Mouse (Mus musculus) limb, embryonic 14.5 days (tissue): Measurements from ENCODE around the gene Golga4. TPM values are rescaled to one million over a fixed set of nuclear protein-coding genes. Genes with fewer than 3 reads are reported as not detected.

Source experiments
- ATAC-seq: fragments of 200-750 bp; cut with Nextera tagmentation; 2 replicates; pipeline ENCODE4 v1.8.0; 2017; ENCODE audit warnings: low read depth, moderate number of reproducible peaks, moderate TSS enrichment; ENCODE audit not compliant: low FRiP score
- DNase-seq: peaks from one replicate; pipeline ENCODE4 v3.0.0-alpha.2; 2015; ENCODE audit warnings: low spot score
- H3K27ac ChIP-seq: fragments of 300-500 bp; sonication (generic); replicated peaks from 2 replicates; pipeline ENCODE4 v1.5.1; 2014; ENCODE audit warnings: low read depth, mild to moderate bottlenecking, low read length, moderate library complexity, mixed read lengths
- H3K27me3 ChIP-seq: fragments of 300-500 bp; sonication (generic); 2 replicates; pipeline ENCODE4 v1.6.1; 2014; ENCODE audit warnings: low read length, mixed read lengths; ENCODE audit not compliant: control insufficient read depth, insufficient read depth
- H3K36me3 ChIP-seq: fragments of 300-500 bp; sonication (generic); 2 replicates; pipeline ENCODE4 v1.6.1; 2014; ENCODE audit warnings: mild to moderate bottlenecking, low read length, moderate library complexity, mixed read lengths; ENCODE audit not compliant: control insufficient read depth, insufficient read depth
- H3K4me1 ChIP-seq: fragments of 300-500 bp; sonication (generic); 2 replicates; pipeline ENCODE4 v1.6.1; 2014; ENCODE audit warnings: antibody characterized with exemption, low read length, mixed read lengths; ENCODE audit not compliant: control insufficient read depth, insufficient read depth
- H3K4me2 ChIP-seq: fragments of 300-500 bp; sonication (generic); replicated peaks from 2 replicates; pipeline ENCODE4 v1.6.1; 2014; ENCODE audit warnings: low read depth, mild to moderate bottlenecking, low read length, moderate library complexity; ENCODE audit not compliant: severe bottlenecking
- H3K4me3 ChIP-seq: fragments of 300-500 bp; sonication (generic); replicated peaks from 2 replicates; pipeline ENCODE4 v1.5.1; 2014; ENCODE audit warnings: low read length
- H3K9ac ChIP-seq: fragments of 300-500 bp; sonication (generic); 2 replicates; pipeline ENCODE4 v1.6.1; 2014; ENCODE audit warnings: mild to moderate bottlenecking, low read depth, low read length, moderate library complexity; ENCODE audit not compliant: severe bottlenecking
- H3K9me3 ChIP-seq: fragments of 300-500 bp; sonication (generic); 2 replicates; pipeline ENCODE4 v1.6.1; 2016; ENCODE audit warnings: low read length; ENCODE audit not compliant: control insufficient read depth
- POLR2A ChIP-seq: fragments of 200-500 bp; IDR thresholded peaks from 2 replicates; pipeline ENCODE4 v1.8.0; 2012; ENCODE audit warnings: inconsistent platforms, mild to moderate bottlenecking, moderate library complexity, borderline replicate concordance; ENCODE audit not compliant: insufficient read depth, insufficient read length; ENCODE audit errors: extremely low read depth
- WGBS: fragments of 180-500 bp; shearing (Covaris S2); extraction: QIAGEN DNeasy Blood & Tissue Kit; methylation state at CpG from one replicate; pipeline ENCODE4 v1.1.7; 2014; 5-methylcytosine and 5-hydroxymethylcytosine counted together
- polyA plus RNA-seq, 2 experiments: library from polyadenylated mRNA; depleted of rRNA in 1 of 2; stranded (reverse) in 1 of 2; unstranded in 1 of 2; fragments of >200 nt; fragmentation: Nextera tagmentation in 1 of 2; extraction: Ambion mirVana in 1 of 2; gene quantifications; 2 replicates each; pipeline versions ENCODE4 v1.2.1 to v1.2.3; 2012 to 2014

The Golga4 gene
- polyA plus RNA-seq, 2 experiments = 47.2 to 54.5 TPM

DNA sequence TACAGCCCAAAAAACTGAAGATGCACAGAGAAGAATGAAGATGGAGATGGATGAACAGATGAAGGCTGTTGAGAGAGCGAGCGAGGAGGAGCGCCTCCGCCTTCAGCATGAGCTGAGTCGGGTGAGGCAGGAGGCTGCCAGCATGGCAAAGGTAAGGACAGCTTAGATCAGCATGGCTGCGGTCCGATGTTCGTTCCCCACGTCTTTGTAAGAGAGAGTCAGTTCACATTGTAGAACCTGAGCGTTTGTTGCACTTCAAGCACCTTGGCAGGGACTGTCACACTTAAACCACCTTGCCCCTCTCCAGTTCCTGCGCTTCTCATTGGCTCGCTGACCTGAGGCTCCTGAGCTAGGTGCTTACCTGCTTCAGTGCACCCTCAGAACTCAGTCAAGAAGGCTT lies 42.6 kb downstream of the Golga4 start:
- Histone ChIP-seq H3K4me1 (no peaks in the 10 kb centered on the region), H3K27ac (no peak overlapping the region), H3K36me3 (peaks cover 59% of the 10 kb centered on the region), H3K9ac (no peak overlapping the region), H3K9me3 (no peaks in the 10 kb centered on the region), H3K27me3 (no peaks in the 10 kb centered on the region), H3K4me2 (no peak overlapping the region), H3K4me3 (no peak overlapping the region)
- ATAC-seq (no peak), DNase-seq (no peak)
- TF ChIP-seq POLR2A = no peak
- 97% methylated on average over 12 of the region's 12 CpGs for WGBS

DNA sequence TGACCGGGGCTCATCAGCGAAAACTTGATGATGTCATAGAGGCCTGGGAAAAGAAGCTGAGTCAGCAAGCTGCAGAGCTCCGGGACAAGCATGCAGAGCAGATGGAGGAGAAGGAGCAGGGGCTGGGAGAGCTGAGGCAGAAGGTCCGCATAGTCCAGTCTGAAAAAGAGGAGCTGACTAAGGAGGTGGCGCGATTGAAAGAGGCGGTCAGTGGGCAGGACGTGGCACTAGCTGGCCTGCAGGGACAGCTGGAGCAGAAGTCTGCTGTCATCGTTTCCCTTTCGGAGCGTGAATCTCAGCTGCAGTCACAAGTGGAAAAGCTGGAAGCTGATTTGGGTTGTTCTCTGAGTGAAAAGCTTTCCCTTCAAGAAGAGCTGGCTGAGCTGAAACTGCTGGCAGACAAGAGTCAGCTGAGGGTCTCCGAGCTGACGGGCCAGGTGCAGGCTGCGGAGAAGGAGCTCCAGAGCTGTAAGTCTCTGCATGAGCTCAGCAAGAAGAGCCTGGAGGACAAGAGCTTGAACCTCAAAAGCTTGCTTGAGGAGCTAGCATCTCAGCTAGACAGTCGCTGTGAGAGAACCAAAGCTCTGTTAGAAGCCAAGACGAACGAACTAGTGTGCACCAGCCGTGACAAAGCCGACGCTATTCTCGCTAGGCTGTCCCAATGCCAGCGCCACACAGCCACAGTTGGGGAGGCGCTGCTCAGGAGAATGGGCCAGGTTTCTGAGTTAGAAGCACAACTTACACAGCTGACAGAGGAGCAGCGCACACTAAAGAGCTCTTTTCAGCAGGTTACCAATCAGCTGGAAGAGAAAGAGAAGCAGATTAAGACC lies 51.1 kb downstream of the Golga4 start:
- H3K4me2 ChIP-seq = no peak overlapping the region
- no peaks in the 10 kb centered on the region for H3K27me3 ChIP-seq
- ATAC-seq (no peak), DNase-seq (no peak)
- H3K9me3 ChIP-seq = no peaks in the 10 kb centered on the region
- no peak overlapping the region for H3K9ac ChIP-seq
- no peak overlapping the region for H3K27ac ChIP-seq
- WGBS = 88% methylated on average over 24 of the region's 24 CpGs
- no peak overlapping the region for H3K4me3 ChIP-seq
- peaks cover 87% of the 10 kb centered on the region for H3K36me3 ChIP-seq
- TF ChIP-seq POLR2A = no peak
- H3K4me1 ChIP-seq = no peaks in the 10 kb centered on the region

DNA sequence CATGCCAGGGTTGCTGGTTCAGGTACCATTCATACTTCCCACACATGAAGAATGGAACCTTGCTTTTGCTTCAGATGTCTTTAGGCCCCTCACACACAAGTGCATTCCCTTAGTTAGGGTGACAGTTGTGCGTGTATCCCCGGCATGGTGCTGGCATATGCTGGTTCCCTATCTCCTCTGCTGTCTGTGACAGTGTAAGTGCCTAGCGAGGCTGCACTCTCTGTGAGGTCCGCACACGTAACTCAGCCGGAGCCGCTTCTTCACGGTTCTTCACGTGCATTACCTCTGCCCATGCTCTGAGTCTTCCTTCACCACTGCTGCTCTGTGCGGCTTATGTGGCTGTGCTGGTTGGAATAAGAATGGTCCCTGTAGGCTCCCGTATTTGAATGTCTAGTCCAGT lies 57.3 kb downstream of the Golga4 start:
- no peaks in the 10 kb centered on the region for H3K9me3 ChIP-seq
- H3K4me3 ChIP-seq = no peak overlapping the region
- no peaks in the 10 kb centered on the region for H3K27me3 ChIP-seq
- no peaks in the 10 kb centered on the region for H3K4me1 ChIP-seq
- H3K36me3 ChIP-seq = peaks cover 95% of the 10 kb centered on the region
- WGBS = 99% methylated on average over 11 of the region's 11 CpGs
- DNase-seq (no peak), ATAC-seq (no peak)
- no peak overlapping the region for H3K9ac ChIP-seq
- H3K4me2 ChIP-seq = no peak overlapping the region
- H3K27ac ChIP-seq = no peak overlapping the region
- TF ChIP-seq POLR2A = no peak

DNA sequence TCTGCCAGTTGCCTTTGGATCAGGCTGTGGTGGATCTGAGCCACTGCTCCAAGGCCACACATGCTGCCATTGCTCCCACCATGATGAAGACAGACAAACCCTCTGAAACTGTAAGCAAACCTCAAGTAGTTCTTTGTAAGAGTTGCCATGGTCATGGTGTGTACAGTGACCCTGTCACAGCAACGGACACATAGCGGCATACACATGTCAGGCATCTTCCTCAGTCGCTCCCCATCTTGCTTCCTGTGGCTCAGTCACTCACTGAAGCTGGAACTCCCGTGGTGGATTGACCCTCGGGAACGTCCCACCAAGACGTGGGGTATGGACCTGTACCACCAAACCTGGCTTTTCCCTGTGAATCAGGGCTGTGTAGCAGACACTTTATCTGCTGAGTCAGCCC lies 57.8 kb downstream of the Golga4 start:
- H3K4me1 ChIP-seq = no peaks in the 10 kb centered on the region
- DNase-seq = no peak
- TF ChIP-seq POLR2A = no peak
- no peak overlapping the region for H3K4me2 ChIP-seq
- peaks cover 91% of the 10 kb centered on the region for H3K36me3 ChIP-seq
- WGBS = 89% methylated on average over 7 of the region's 7 CpGs
- H3K4me3 ChIP-seq = no peak overlapping the region
- no peak overlapping the region for H3K27ac ChIP-seq
- no peaks in the 10 kb centered on the region for H3K27me3 ChIP-seq
- ATAC-seq = no peak
- no peaks in the 10 kb centered on the region for H3K9me3 ChIP-seq
- H3K9ac ChIP-seq = no peak overlapping the region

DNA sequence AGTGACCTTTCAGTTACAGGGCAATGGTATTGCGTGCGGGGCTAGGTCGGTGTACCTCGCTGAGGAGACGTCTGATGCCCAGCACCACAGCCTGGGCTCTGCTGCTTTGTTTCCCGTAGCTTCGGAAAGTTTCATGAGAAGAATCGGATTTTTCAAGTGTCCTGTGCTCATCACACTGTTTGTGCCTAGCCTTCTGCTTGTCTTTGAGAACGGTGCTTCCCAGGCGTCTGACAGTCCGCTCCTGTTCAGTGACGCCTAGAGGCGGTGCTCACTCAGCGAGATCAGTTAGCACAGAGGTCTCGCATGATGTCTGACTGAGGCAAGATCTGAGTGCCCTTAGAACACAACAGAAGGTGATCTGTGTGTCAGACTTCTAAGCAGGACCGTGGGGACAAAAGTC lies 58.6 kb downstream of the Golga4 start:
- no peak overlapping the region for H3K27ac ChIP-seq
- H3K36me3 ChIP-seq = peaks cover 91% of the 10 kb centered on the region
- no peaks in the 10 kb centered on the region for H3K4me1 ChIP-seq
- no peak for ATAC-seq
- WGBS = 91% methylated on average over 16 of the region's 16 CpGs
- no peak for TF ChIP-seq POLR2A
- no peaks in the 10 kb centered on the region for H3K27me3 ChIP-seq
- H3K4me2 ChIP-seq = no peak overlapping the region
- DNase-seq = no peak
- no peaks in the 10 kb centered on the region for H3K9me3 ChIP-seq
- H3K9ac ChIP-seq = no peak overlapping the region
- H3K4me3 ChIP-seq = no peak overlapping the region
